Mouse (Mus musculus) layer of hippocampus, adult 11-12 months (tissue): Measurements from ENCODE around the gene Chst4.

Experiments
- DNase-seq: peaks from one replicate; pipeline ENCODE4 v3.0.0; 2022; ENCODE audit warnings: low spot score

The Chst4 gene

GRCm38 (mm10) chr8:110006312-110007023 lies 33.1 kb downstream of the Chst4 start:
- DNase-seq: peak; percentile 19

- no peak for DNase-seq
Measured at GRCm38 (mm10) chr8:110004300-110004699, 35.2 kb downstream of the Chst4 start.

- no peak for DNase-seq
Measured at GRCm38 (mm10) chr8:110002953-110003352, 36.6 kb downstream of the Chst4 start.

DNA sequence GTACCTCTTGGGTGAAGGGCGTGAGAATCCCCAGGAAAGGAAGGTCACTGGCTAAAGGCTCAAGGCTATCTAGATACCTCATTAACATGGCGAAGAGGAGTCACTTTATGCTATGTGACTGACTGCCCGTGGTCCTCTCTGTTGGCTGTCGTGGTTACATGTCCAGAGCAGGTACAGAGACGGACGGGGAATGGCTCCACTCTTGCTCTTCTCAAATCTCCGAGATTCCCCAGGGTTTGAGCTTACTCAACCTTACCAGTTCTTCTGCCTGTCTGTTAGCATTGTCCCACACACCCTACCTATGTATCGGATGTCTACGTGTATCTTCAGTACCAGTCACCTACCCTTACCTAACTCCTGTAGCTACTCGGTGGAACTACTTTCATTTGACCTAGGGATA lies 39.6 kb downstream of the Chst4 start:
- no peak for DNase-seq

- DNase-seq: no peak
Measured at GRCm38 (mm10) chr8:109998066-109998465, 41.5 kb downstream of the Chst4 start.

- DNase-seq: no peak
Measured at GRCm38 (mm10) chr8:109997381-109997780, 42.2 kb downstream of the Chst4 start.

DNA sequence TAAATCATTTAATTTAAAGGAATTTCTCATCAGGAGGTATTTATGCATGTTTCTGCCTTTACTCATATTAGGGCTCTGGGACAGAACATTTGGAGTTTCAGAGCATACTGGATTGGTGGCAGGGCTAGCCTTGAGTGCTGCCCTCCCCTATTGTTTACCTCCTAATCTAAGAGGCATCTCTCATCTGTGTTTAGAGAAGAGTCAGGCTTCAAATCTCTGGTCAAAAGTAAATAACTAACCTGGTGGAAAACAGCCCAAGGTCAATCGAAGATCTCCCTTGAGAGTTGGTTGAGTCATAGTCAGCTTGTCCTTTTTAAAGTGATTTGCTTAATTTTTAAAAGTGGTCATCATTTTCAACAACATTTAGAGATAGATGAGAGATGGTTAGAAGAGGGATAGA lies 46.6 kb downstream of the Chst4 start:
- DNase-seq: no peak

DNA sequence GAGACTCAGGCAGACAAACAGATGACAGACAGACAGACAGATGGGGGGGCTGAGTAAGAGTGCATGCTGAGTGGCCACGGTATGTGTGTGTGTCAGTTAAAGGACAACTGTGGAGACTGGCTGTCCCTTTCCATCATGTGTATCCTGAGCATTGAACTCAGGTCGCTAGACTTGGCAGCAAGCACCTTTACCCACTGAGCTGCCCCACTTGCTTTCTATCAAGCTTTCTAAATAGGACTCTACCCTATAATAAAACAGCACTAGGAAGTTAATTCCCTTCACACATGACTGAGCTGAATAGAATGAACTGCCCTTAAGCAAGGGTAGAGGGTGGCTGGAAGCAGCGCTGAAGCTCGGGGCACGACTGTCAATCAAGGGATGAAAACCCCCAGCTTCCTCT lies 47.4 kb downstream of the Chst4 start:
- DNase-seq: no peak

- no peak for DNase-seq
Measured at GRCm38 (mm10) chr8:109990224-109990623, 49.3 kb downstream of the Chst4 start, which contains the start of gene Tat. Gene Tat (plus strand): TSS chr8:109990437.

DNA sequence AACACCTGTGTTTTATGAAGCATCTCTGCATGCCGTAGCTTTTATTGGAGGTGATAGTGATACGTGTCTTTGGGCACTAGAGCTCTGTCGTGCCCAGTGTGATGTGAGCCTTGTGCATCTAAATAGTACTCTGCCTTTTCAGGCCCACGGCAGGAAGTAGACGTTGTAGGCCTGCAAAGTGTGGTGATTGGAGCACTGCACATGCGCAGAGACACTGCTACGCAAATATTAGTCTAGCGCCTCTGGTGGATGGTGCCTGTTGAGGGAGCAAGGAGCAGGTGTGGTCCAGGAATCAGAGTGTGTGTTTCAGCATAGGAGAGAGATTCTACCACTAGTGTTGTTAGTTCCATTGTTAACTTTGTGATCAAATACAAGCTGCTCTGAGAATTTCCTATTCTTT lies 50.4 kb downstream of the Chst4 start:
- DNase-seq: no peak

DNA sequence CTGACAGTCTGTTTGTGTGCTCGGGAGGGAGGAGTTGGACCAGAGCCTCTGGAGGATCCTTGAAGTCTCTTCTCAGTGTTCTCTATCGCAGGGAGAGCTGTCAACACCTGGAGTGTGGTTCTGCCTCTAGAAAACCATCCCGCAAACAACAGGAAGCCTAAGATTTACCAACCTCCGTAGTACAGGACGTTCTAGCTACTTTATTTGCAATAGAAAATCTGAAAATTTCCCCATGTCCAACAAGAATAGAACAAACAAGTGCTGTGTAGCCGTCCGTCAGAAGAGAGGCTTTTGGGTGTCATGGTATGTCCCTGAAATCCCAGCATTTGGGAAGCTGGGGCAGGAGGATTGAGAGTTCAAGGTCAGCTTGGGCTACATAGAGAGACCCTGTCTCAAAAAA lies 51.8 kb downstream of the Chst4 start:
- no peak for DNase-seq

DNA sequence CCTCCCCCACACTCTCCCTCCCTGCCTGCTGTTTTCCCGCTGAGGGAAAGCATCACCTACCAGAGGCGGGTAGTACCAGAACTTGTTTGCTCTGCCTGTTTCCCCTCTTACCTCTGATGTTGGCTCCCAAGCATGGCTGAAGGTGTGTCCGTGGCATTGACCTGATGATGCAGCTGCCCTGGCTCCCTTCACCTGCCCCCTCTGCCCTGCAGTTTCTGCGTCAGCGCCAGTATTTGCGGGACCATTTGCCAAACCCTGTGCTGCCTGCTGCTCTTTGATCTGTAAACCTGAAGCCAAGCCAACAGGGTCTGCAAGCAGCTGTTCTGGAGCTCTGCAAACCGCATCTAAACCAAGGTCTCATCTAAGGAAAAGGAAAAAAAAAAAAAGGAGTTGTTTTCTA lies 53.2 kb downstream of the Chst4 start:
- DNase-seq: no peak

GRCm38 (mm10) chr8:109983944-109984343 lies 55.6 kb downstream of the Chst4 start:
- DNase-seq: peak; percentile 32

GRCm38 (mm10) chr8:109982386-109983105 lies 57.0 kb downstream of the Chst4 start:
- DNase-seq: no peak

DNA sequence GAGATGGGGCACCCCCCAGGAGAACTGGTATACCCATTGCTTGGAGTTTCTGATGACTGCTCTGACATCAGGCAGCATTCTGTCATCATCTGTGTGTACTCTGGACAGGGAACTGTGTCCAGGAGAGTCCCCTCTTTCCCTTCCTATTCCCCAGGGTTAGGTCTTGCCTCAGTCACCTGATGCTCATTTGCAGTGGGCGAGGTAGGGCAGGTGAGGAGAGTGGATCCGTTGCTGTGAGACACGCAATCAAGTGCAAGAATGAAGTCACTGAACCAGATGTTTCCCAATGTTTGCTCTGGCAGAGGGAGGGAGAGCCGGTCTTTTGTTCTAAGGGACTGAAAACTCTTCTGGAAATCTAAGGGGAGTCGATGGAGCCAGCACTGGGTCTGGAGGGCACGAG lies 60.2 kb downstream of the Chst4 start:
- DNase-seq: no peak
